Mouse (Mus musculus): ENCODE data around the gene Atg5. TPM values are rescaled to one million over a fixed set of nuclear protein-coding genes. Genes with fewer than 3 reads are reported as not detected.

The Atg5 gene
- polyA plus RNA-seq (2014; fragmentation: Illumina TruSeq; extraction: RNeasy Lipid Tissue Mini Kit (QIAGEN cat#74804); ENCODE audit: low read depth, low replicate concordance), result 88.3 TPM

GRCm38 (mm10) chr10:44268145-44268860 lies at the start of gene Atg5:
Atg5 (plus strand) TSS chr10:44268358.

Other genes with a start within 250 kb of the Atg5 start
- 6.9 TPM for gene Crybg1, start 119.5 kb upstream of the Atg5 start, polyA plus RNA-seq (2014; fragmentation: Illumina TruSeq; extraction: RNeasy Lipid Tissue Mini Kit (QIAGEN cat#74804); ENCODE audit: low read depth, low replicate concordance)

All from liver, adult 10 weeks (tissue).